Mouse (Mus musculus): ENCODE results near the gene Siglecg. TPM values are rescaled to one million over a fixed set of nuclear protein-coding genes. Genes with fewer than 3 reads are reported as not detected.

Gene Siglecg
- polyA plus RNA-seq, 1 experiment from 2014 or later, result not detected

DNA sequence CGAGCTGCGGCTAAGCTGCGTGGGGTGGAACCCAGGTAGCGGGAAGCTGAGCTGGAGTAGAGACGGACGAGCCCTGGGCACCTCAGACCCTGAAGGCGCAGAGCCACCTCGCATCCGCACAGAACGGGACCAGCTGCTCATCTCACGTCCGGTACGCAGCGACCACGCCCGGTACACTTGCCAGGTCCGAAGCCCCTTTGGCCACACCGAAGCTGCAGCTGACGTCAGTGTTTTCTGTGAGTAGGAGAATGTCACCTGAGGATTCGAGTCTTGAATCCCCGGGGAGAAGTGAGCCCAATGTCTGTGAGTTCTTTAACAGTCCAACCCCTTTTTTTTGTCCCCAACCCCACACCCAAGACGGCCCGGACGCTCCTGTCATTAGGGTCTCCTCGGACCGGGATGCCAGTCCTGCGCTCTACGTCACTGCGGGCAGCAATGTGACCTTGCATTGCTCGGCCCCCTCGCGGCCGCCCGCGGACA lies 56.9 kb downstream of the Siglecg start:
- ATAC-seq (ENCODE audit: insufficient number of reproducible peaks, low FRiP score), result peak; percentile 70

DNA sequence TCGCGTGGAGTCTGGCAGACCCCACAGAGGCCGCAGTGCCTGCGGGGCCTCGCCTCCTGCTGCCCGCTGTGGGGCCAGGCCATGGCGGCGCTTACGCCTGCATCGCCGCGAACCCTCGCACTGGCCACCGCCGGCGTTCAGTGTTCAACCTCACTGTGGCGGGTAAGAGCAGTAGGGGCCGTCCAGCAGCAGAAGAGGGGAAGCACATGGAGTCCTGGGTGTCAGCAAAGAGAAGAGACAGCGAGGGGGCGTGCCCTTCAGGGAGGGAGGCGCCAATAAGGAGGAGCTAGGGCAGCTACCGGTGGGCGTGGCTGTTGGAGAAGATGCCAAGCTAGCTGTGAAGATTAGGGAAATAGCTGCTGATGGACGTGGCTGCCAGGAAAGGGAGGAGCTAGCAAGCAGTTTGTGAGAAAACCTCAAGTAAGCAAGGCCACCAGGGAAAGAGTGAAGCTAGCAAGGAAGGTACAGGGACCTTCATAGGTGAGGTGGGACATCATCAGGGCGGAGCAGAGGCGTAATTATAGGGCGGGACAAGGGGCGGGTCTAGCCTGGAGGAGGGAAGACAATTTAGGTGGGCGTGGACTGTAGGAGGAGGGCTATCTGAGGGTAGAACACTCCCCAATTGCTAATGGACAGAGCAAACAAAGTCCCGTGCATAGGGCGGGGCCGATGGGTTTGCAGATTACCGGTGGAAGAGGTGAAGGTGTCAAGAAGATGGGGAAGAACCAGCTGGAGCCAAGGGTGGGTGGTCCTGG lies 57.5 kb downstream of the Siglecg start:
- under 1% methylated on average over 33 of the region's 33 CpGs for WGBS
- Histone ChIP-seq H3K27me3 (replicated peaks) (peaks cover 32% of the 10 kb centered on the region), H3K9me3 (replicated peaks) (no peaks in the 10 kb centered on the region; the same call in 1 of the 2 replicates), H3K36me3 (no peaks in the 10 kb centered on the region), H3K9ac (peak overlapping the region; percentile 66), H3K4me2 (peak overlapping the region; percentile 90), H3K4me1 (replicated peaks) (peaks cover 6% of the 10 kb centered on the region), H3K27ac (ENCODE audit: poor library complexity, severe bottlenecking) (no peak overlapping the region), H3K4me3 (peak overlapping the region; percentile 56)
- ATAC-seq (ENCODE audit: insufficient number of reproducible peaks, low FRiP score), result peak; percentile 87

More for the DNA sequence above, 56.9 kb downstream of the Siglecg start:
- H3K4me2 ChIP-seq, result peak overlapping the region; percentile 90
- peak overlapping the region; percentile 56 for H3K4me3 ChIP-seq
- H3K27me3 ChIP-seq (replicated peaks), result peaks cover 32% of the 10 kb centered on the region
- no peaks in the 10 kb centered on the region for H3K36me3 ChIP-seq
- no peaks in the 10 kb centered on the region for H3K9me3 ChIP-seq (replicated peaks)
- H3K27ac ChIP-seq (ENCODE audit: poor library complexity, severe bottlenecking), result no peak overlapping the region
- 6% methylated on average over 35 of the region's 35 CpGs for WGBS
- peak overlapping the region; percentile 66 for H3K9ac ChIP-seq
- peaks cover 6% of the 10 kb centered on the region for H3K4me1 ChIP-seq (replicated peaks)

DNA sequence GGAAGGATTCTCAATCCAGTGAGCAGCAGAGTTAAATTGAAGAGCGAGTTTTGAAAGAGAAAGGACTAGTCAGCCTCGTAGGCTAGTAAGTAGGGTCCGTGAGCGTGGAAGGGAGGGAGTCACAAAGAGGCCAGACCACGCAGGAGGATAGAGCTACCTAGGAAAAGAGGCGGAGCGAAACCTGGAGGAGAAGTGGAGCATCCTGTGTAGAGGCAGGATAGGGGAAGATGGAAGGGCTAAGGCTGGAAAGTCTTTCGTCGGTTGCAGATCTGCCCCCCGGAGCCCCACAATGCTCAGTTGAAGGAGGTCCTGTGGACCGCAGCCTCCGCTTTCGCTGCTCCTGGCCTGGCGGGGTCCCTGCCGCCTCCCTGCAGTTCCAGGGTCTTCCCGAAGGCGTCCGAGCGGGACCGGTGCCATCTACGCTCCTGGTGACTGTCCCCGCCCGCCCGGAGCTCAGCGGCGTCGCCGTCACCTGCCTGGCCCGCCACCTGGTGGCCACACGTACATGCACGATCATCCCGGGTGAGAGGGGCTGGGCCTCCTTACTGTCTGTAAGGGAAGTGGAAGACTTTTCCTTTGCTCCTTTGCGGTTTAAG lies 58.2 kb downstream of the Siglecg start:
- Histone ChIP-seq H3K36me3 (no peaks in the 10 kb centered on the region), H3K9me3 (replicated peaks) (no peaks in the 10 kb centered on the region; the same call in 1 of the 2 replicates), H3K4me3 (peak overlapping the region; percentile 56), H3K27ac (ENCODE audit: poor library complexity, severe bottlenecking) (no peak overlapping the region), H3K27me3 (replicated peaks) (peaks cover 32% of the 10 kb centered on the region), H3K4me2 (peak overlapping the region; percentile 90), H3K9ac (peak overlapping the region; percentile 66; the same call in 1 of the 2 replicates), H3K4me1 (replicated peaks) (peaks cover 6% of the 10 kb centered on the region)
- ATAC-seq (ENCODE audit: insufficient number of reproducible peaks, low FRiP score), result peak; percentile 67
- under 1% methylated on average over 31 of the region's 33 CpGs for WGBS

Small RNA genes within 50 kb of the gene (microRNA-seq; reads per million reads assigned to microRNA genes)
- gene Mir7051, result 2.6 reads per million, percentile 3 among the genes with 10 or more reads in this experiment

Other genes starting within 250 kb of the Siglecg start
- 10.6 and 11.3 TPM in 2 replicates for gene Zfp715, start 94.9 kb upstream of the Siglecg start, polyA plus RNA-seq (2016; fragmentation: Nextera tagmentation; extraction: Ambion mirVana)
- gene Siglecf, start 56.9 kb upstream of the Siglecg start, polyA plus RNA-seq (2016; fragmentation: Nextera tagmentation; extraction: Ambion mirVana), result 0.08 and 0.18 TPM in 2 replicates
- 0.22 TPM in 1 of 2 replicates, not detected in the other for gene Lim2, start 19.5 kb downstream of the Siglecg start, polyA plus RNA-seq (2016; fragmentation: Nextera tagmentation; extraction: Ambion mirVana)
- gene Nkg7, start 28.9 kb downstream of the Siglecg start, polyA plus RNA-seq (2016; fragmentation: Nextera tagmentation; extraction: Ambion mirVana), result 0.27 TPM in 1 of 2 replicates, not detected in the other
- not detected in 2 replicates for gene Cldnd2, start 32.6 kb downstream of the Siglecg start, polyA plus RNA-seq (2016; fragmentation: Nextera tagmentation; extraction: Ambion mirVana)
- 460 and 473 TPM in 2 replicates for gene Etfb, start 35.9 kb downstream of the Siglecg start, polyA plus RNA-seq (2016; fragmentation: Nextera tagmentation; extraction: Ambion mirVana)
- gene Gm45233, start 35.9 kb downstream of the Siglecg start, polyA plus RNA-seq (2016; fragmentation: Nextera tagmentation; extraction: Ambion mirVana), result 0.46 TPM in 1 of 2 replicates, not detected in the other
- 2.1 and 2.4 TPM in 2 replicates for gene Vsig10l, start 54.9 kb downstream of the Siglecg start, polyA plus RNA-seq (2016; fragmentation: Nextera tagmentation; extraction: Ambion mirVana)
- gene Iglon5, start 81.9 kb downstream of the Siglecg start, polyA plus RNA-seq (2016; fragmentation: Nextera tagmentation; extraction: Ambion mirVana), result 0.10 and 0.14 TPM in 2 replicates
- not detected in 2 replicates for gene 4931406B18Rik, start 97.7 kb downstream of the Siglecg start, polyA plus RNA-seq (2016; fragmentation: Nextera tagmentation; extraction: Ambion mirVana)
- gene Cd33, start 136.2 kb downstream of the Siglecg start, polyA plus RNA-seq (2016; fragmentation: Nextera tagmentation; extraction: Ambion mirVana), result 0.30 and 0.52 TPM in 2 replicates
- 1.5 TPM in 2 replicates for gene Zfp658, start 154.1 kb downstream of the Siglecg start, polyA plus RNA-seq (2016; fragmentation: Nextera tagmentation; extraction: Ambion mirVana)
- 8.5 and 8.6 TPM in 2 replicates for gene Zfp719, start 171.4 kb downstream of the Siglecg start, polyA plus RNA-seq (2016; fragmentation: Nextera tagmentation; extraction: Ambion mirVana)
- not detected in 2 replicates for gene Zfp819, start 199.0 kb downstream of the Siglecg start, polyA plus RNA-seq (2016; fragmentation: Nextera tagmentation; extraction: Ambion mirVana)
- gene Ceacam18, start 226.5 kb downstream of the Siglecg start, polyA plus RNA-seq (2016; fragmentation: Nextera tagmentation; extraction: Ambion mirVana), result not detected in 2 replicates

Measured in heart, embryonic 12.5 days (tissue).